Comparison of ENCODE assay signal across 9 mouse cellular contexts in the genomic region with DNA sequence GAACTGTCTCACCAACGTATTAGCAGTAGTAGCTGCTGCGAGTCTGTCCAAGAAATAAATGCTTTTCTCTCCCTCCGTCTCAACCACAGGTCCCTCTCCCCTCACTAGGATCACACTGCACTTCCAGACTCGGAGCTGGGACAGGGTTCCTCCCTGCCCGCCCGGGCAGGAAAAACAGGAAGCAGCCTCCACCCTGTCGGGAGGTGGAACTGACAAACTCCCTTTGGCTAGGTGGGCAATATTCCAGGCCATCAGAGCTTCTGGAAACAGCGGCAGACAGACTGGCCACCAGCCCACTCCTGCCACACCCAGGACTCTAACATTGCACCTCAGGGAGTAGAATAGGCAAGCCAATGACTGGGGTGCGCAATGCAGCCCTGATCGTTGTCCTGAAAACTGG. TPM values are rescaled to one million over a fixed set of nuclear protein-coding genes. Genes with fewer than 3 reads are reported as not detected.
A peak's percentile ranks its signal among the peaks of the same experiment; 100 is the strongest.
DNase-seq lines count a peak whose midpoint lies in the region; ATAC-seq and TF ChIP-seq lines count a peak whose summit lies in the region.
"Had no signal": no experiment of that assay in that cellular context is flagged by ENCODE, and none has a peak within 500 bp of the region (broad histone marks: within the 10 kb centered on the region; RNA-seq: fewer than 3 reads in every experiment).

No protein-coding gene starts in this region.

- H3K36me3 ChIP-seq in kidney, embryonic 16.5 days (ENCODE audit: insufficient read depth, low read length): no peaks in the 10 kb centered on the region
- H3K36me3 ChIP-seq in hindbrain, embryonic 16.5 days (ENCODE audit: control insufficient read depth, insufficient read depth, low read length): no peaks in the 10 kb centered on the region

- no peaks in the 10 kb centered on the region for H3K27me3 ChIP-seq in kidney, embryonic 16.5 days (ENCODE audit: insufficient read depth, low read length)
- no peaks in the 10 kb centered on the region for H3K27me3 ChIP-seq in hindbrain, embryonic 16.5 days (replicated peaks; ENCODE audit: control insufficient read depth, insufficient read depth, low read length)

- intact Hi-C loops in left cerebral cortex, adult 2 months (cut with DNase I): no loop called here

- H3K4me1 ChIP-seq in kidney, embryonic 16.5 days (ENCODE audit: insufficient read depth, low read length): no peaks in the 10 kb centered on the region
- no peaks in the 10 kb centered on the region; the same call in 1 of the 2 replicates for H3K4me1 ChIP-seq in hindbrain, embryonic 16.5 days (ENCODE audit: control insufficient read depth, insufficient read depth, low read depth, low read length)

- no peak for TF ChIP-seq CTCF in left cerebral cortex, adult 2 months (IDR thresholded peaks at IDR 0.05)

- H3K4me2 ChIP-seq in kidney, embryonic 16.5 days (replicated peaks; ENCODE audit: low read depth, low read length): no peak overlapping the region
- H3K4me2 ChIP-seq in hindbrain, embryonic 16.5 days (ENCODE audit: low read length): no peak overlapping the region

- H3K4me3 ChIP-seq in left cerebral cortex, adult 2 months: no peak overlapping the region
- no peak overlapping the region for H3K4me3 ChIP-seq in kidney, embryonic 16.5 days (ENCODE audit: low read length)
- H3K4me3 ChIP-seq in hindbrain, embryonic 16.5 days (ENCODE audit: low read length): no peak overlapping the region

- no peaks in the 10 kb centered on the region for H3K9me3 ChIP-seq in kidney, embryonic 16.5 days (ENCODE audit: low read length)
- no peaks in the 10 kb centered on the region for H3K9me3 ChIP-seq in hindbrain, embryonic 16.5 days (ENCODE audit: control insufficient read depth, low read length)

- 55% methylated on average over 10 of the region's 10 CpGs for WGBS in kidney, embryonic 16.5 days
- WGBS in hindbrain, embryonic 16.5 days: 77% methylated on average over 10 of the region's 10 CpGs

- peak overlapping the region; percentile 62 for H3K27ac ChIP-seq in left cerebral cortex, adult 2 months
- H3K27ac ChIP-seq in kidney, embryonic 16.5 days (ENCODE audit: low read length): peak overlapping the region; percentile 45; the same call in 1 of the 2 replicates
- no peak overlapping the region for H3K27ac ChIP-seq in hindbrain, embryonic 16.5 days (ENCODE audit: low read depth, low read length)
- H3K27ac ChIP-seq: liver, embryonic 14.5 days had no signal

- no peak for ATAC-seq in kidney, embryonic 16.5 days (ENCODE audit: low FRiP score, low TSS enrichment)
- ATAC-seq in hindbrain, embryonic 16.5 days: no peak

- H3K9ac ChIP-seq in kidney, embryonic 16.5 days (replicated peaks; ENCODE audit: low read length): no peak overlapping the region
- H3K9ac ChIP-seq in hindbrain, embryonic 16.5 days (ENCODE audit: low read depth, low read length): no peak overlapping the region
- H3K9ac ChIP-seq: liver, embryonic 14.5 days had no signal

- DNase-seq in left cerebral cortex, adult 2 months (ENCODE audit: extremely low spot score in 1 of 2, low spot score in 2 of 2): no peak
- DNase-seq in left cerebral cortex, adult 11 months (ENCODE audit: low spot score): no peak
- DNase-seq in gastrocnemius, postnatal 10 days: peak; percentile 41
- DNase-seq in skeletal muscle tissue, adult 2 months (ENCODE audit: low read depth, low spot score): peak; percentile 77
- DNase-seq in layer of hippocampus, postnatal 36 days: no peak
- no peak for DNase-seq in thymus, adult 18-20 months

RNA-seq across cellular contexts. Expression of a gene that starts 11.5 kb away (rescaled TPM):
- total RNA-seq in left cerebral cortex, adult 2 months (2021): 10 to 100 TPM; 48.7 to 51.9 TPM
- 10 to 100 TPM; 82.8 to 92.7 TPM for total RNA-seq in gastrocnemius, postnatal 10 days (2021)
- 37.1 and 48.9 TPM in 2 replicates for polyA plus RNA-seq in kidney, embryonic 16.5 days (2015; fragmentation: Nextera tagmentation; extraction: Ambion mirVana)
- total RNA-seq in layer of hippocampus, postnatal 36 days (2021): 10 to 100 TPM; 32.3 to 46.3 TPM
- 35.3 and 44.6 TPM in 2 replicates for polyA plus RNA-seq in hindbrain, embryonic 16.5 days (2015; fragmentation: Nextera tagmentation; extraction: Ambion mirVana)

RNA-seq across cellular contexts. Expression of a gene that starts 29.9 kb away (rescaled TPM):
- not detected for total RNA-seq in left cerebral cortex, adult 2 months (2021)
- total RNA-seq in gastrocnemius, postnatal 10 days (2021): not detected
- polyA plus RNA-seq in kidney, embryonic 16.5 days (2015; fragmentation: Nextera tagmentation; extraction: Ambion mirVana): not detected in 2 replicates
- not detected for total RNA-seq in layer of hippocampus, postnatal 36 days (2021)
- not detected in 2 replicates for polyA plus RNA-seq in hindbrain, embryonic 16.5 days (2015; fragmentation: Nextera tagmentation; extraction: Ambion mirVana)
- polyA plus RNA-seq: liver, embryonic 14.5 days had no signal

RNA-seq across cellular contexts. Expression of a gene that starts 39.4 kb away (rescaled TPM):
- total RNA-seq in left cerebral cortex, adult 2 months (2021): under 1 TPM in 1 of 2 experiments, not detected in 1; 0.68 TPM
- 1 to 10 TPM; 1.7 to 3.2 TPM for total RNA-seq in gastrocnemius, postnatal 10 days (2021)
- 1.8 and 2.0 TPM in 2 replicates for polyA plus RNA-seq in kidney, embryonic 16.5 days (2015; fragmentation: Nextera tagmentation; extraction: Ambion mirVana)
- not detected for total RNA-seq in layer of hippocampus, postnatal 36 days (2021)
- polyA plus RNA-seq in hindbrain, embryonic 16.5 days (2015; fragmentation: Nextera tagmentation; extraction: Ambion mirVana): 2.1 and 2.4 TPM in 2 replicates

Comparison
In these comparisons a context has a peak if more than half of its experiments do, and no peak if none do; other contexts are left out.
1. DNase-seq: peak in gastrocnemius, postnatal 10 days (single experiment) and skeletal muscle tissue, adult 2 months (single experiment); none in left cerebral cortex, adult 2 months (0 of 2), left cerebral cortex, adult 11 months (single experiment), layer of hippocampus, postnatal 36 days (0 of 2) and thymus, adult 18-20 months (0 of 2).